Mouse (Mus musculus) G1E (cell line): ENCODE results near the gene Nrap. TPM values are rescaled to one million over a fixed set of nuclear protein-coding genes. Genes with fewer than 3 reads are reported as not detected.
"Not testable (repeated sequence)": the region's sequence is repeated elsewhere in the genome, so short reads cannot be mapped to it uniquely, and the experiment has no call there.

Experiments
- ATAC-seq: 2 replicates; pipeline ENCODE4 v1.8.0; 2016; ENCODE audit warnings: mild to moderate bottlenecking; ENCODE audit not compliant: insufficient number of reproducible peaks, poor library complexity, low FRiP score, severe bottlenecking; ENCODE audit errors: extremely low read depth
- DNase-seq: peaks from one replicate; pipeline ENCODE4 v3.0.0; 2012; ENCODE audit warnings: low spot score
- H3K27me3 ChIP-seq: 2 replicates; pipeline ENCODE4 v1.6.1; 2012; ENCODE audit warnings: mild to moderate bottlenecking, low read length, inconsistent platforms; ENCODE audit not compliant: insufficient read depth
- H3K36me3 ChIP-seq: replicated peaks from 2 replicates; pipeline ENCODE3; 2012; ENCODE audit warnings: mild to moderate bottlenecking, inconsistent platforms
- H3K4me1 ChIP-seq: 2 replicates; pipeline ENCODE4 v1.6.1; 2012; ENCODE audit warnings: low read depth, low read length, inconsistent platforms, mixed read lengths; ENCODE audit not compliant: insufficient read depth
- H3K4me3 ChIP-seq: 2 replicates; pipeline ENCODE4 v1.5.1; 2012; ENCODE audit warnings: low read depth, mild to moderate bottlenecking, inconsistent platforms, low read length, moderate library complexity, mixed read lengths
- H3K9me3 ChIP-seq: replicated peaks from 2 replicates; pipeline ENCODE4 v1.6.1; 2012; ENCODE audit warnings: inconsistent platforms
- CTCF ChIP-seq: IDR thresholded peaks from 2 replicates; pipeline ENCODE4 v1.5.1; 2012; ENCODE audit warnings: low read depth, low read length, inconsistent platforms, mixed read lengths
- GATA1 ChIP-seq: IDR thresholded peaks from 2 replicates; pipeline ENCODE4 v1.6.1; 2012; ENCODE audit warnings: borderline replicate concordance, low read length, inconsistent platforms, mixed read lengths
- GATA2 ChIP-seq: IDR thresholded peaks from 2 replicates; pipeline ENCODE4 v1.6.1; 2012; ENCODE audit warnings: low read depth, low read length, inconsistent platforms, borderline replicate concordance
- POLR2AphosphoS5 ChIP-seq: IDR thresholded peaks from 2 replicates; pipeline ENCODE4 v1.6.1; 2012; ENCODE audit warnings: low read depth, low read length, inconsistent platforms; ENCODE audit not compliant: insufficient replicate concordance
- TAL1 ChIP-seq: conservative IDR thresholded peaks from 2 replicates; pipeline ENCODE4 v1.6.1; 2012; ENCODE audit warnings: low read depth, low read length, inconsistent platforms, mixed read lengths
- polyA plus RNA-seq: library from polyadenylated mRNA; stranded (reverse); fragments of >175 nt; gene quantifications from 2 replicates; pipeline ENCODE4 v1.2.3, GENCODE M21; 2012
- total RNA-seq, 2 experiments: library from RNA; stranded (forward) in 1 of 2; stranded (reverse) in 1 of 2; fragments of 200-1000 nt in 1 of 2; fragments of >200 nt in 1 of 2; fragmentation: Nextera tagmentation in 1 of 2; gene quantifications; 2 replicates each; pipeline ENCODE4 v1.2.3; 2014 to 2017

Gene Nrap
- total and polyA plus RNA-seq, 3 experiments: 0.02 to 0.23 (median 0.05) TPM

DNA sequence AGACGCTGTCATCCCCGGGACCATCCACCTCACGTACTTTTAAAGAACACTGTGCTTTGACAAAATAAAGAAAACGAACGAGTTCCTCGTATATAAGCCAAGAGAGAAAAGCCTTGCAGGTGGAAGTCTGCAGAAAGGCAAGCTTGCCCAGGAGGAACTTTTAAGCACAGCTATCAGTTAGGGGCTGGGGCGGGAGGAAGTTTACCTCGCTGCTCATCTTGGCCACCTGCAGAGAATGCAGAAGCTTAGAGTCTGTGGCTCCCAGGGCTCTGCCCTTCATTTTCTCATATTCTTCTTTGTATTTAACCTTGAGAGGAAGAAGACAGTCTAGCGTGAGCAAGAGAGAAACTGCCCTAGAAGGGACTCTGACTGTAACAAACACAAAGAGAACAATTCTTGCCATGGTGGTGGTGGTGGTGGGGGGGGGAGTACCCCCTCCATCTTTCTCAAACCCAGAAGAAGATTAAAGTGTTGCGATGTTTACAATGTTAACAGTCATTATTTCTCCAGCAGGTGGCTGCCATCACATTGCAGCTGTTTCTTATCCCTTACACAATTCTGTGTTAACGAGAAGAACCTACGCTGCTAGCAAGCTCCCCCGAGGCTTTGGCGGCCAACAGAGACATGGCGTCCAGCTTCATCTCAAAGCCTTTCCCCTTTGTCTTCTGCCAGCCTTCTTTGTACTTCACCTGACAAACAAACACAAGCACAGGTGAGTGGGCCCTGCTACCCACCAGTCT is 25.9 kb downstream of the Nrap start:
- no peaks in the 10 kb centered on the region for H3K36me3 ChIP-seq
- ATAC-seq (no peak), DNase-seq (no peak)
- no peaks in the 10 kb centered on the region for H3K9me3 ChIP-seq
- no peaks in the 10 kb centered on the region for H3K4me1 ChIP-seq
- peaks cover 43% of the 10 kb centered on the region for H3K27me3 ChIP-seq
- no peak overlapping the region for H3K4me3 ChIP-seq
- TF ChIP-seq GATA2: no peak
- TF ChIP-seq GATA1: no peak
- TF ChIP-seq CTCF: no peak

DNA sequence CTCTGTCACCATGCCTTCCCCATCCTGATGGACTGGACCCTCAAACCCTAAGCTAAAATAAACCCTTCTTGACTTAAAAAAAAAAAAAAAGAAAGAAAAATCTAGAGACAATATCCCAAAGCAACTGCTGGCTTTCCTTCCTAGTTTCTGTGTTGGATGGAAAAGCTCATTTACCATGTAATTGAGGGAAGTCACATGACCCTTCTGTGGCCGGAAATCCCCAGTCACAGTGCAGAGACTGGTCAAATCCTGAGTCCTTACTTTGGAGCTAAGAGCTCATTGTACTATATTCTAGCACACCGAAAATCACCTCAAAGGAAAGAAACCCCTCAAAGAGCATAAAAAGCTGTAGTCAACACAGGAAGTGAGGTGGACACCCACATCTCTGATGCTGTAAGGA is 30.9 kb downstream of the Nrap start:
- DNase-seq (no peak), ATAC-seq (no peak)
- Histone ChIP-seq H3K27me3 (peaks cover 36% of the 10 kb centered on the region), H3K9me3 (no peaks in the 10 kb centered on the region), H3K36me3 (no peaks in the 10 kb centered on the region), H3K4me3 (no peak overlapping the region), H3K4me1 (peaks cover 9% of the 10 kb centered on the region)
- TF ChIP-seq GATA1 (no peak), TAL1 (no peak), CTCF (no peak), GATA2 (no peak), POLR2AphosphoS5 (no peak)

DNA sequence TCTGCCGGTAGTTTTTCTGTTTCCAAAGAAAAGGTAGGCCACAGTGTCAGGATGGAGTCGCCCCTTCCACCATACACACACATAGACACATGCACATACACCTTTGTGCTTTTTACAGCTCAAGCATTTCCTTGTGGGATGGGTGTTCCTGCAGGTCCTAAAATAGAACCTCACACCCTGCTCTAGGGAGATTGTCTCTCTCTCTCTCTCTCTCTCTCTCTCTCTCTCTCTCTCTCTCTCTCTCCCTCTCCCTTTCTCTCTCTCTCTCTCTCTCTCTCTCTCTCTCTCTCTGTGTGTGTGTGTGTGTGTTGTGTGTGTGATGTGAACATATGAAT is 32.5 kb downstream of the Nrap start:
- not testable (repeated sequence) for H3K9me3 ChIP-seq, H3K4me3 ChIP-seq, ATAC-seq, DNase-seq, H3K4me1 ChIP-seq, H3K36me3 ChIP-seq
- H3K27me3 ChIP-seq: peaks cover 34% of the 10 kb centered on the region

- Histone ChIP-seq H3K4me1 (peaks cover 9% of the 10 kb centered on the region), H3K27me3 (peaks cover 31% of the 10 kb centered on the region), H3K9me3 (peaks cover 4% of the 10 kb centered on the region; the same call in 1 of the 2 replicates), H3K4me3 (no peak overlapping the region; the same call in 1 of the 2 replicates), H3K36me3 (no peaks in the 10 kb centered on the region)
- DNase-seq (peak; percentile 26), ATAC-seq (no peak)
- TF ChIP-seq POLR2AphosphoS5 (no peak), CTCF (peak; percentile 68; the same call in 1 of the 2 replicates)
These were observed 33.1 kb downstream of the Nrap start for GRCm38 (mm10) chr19:56356480-56357373.

GRCm38 (mm10) chr19:56355201-56355600 is 34.6 kb downstream of the Nrap start:
- Histone ChIP-seq H3K36me3 (no peaks in the 10 kb centered on the region), H3K4me3 (no peak overlapping the region), H3K27me3 (peaks cover 27% of the 10 kb centered on the region; the same call in 1 of the 2 replicates), H3K9me3 (peaks cover 4% of the 10 kb centered on the region; the same call in 1 of the 2 replicates), H3K4me1 (peaks cover 9% of the 10 kb centered on the region)
- ATAC-seq: no peak
- TF ChIP-seq GATA2 (no peak), TAL1 (no peak), GATA1 (no peak), CTCF (no peak), POLR2AphosphoS5 (no peak)
- no peak for DNase-seq

- peaks cover 29% of the 10 kb centered on the region for H3K27me3 ChIP-seq
- H3K4me3 ChIP-seq: no peak overlapping the region
- no peak for ATAC-seq
These were observed 36.1 kb downstream of the Nrap start for GRCm38 (mm10) chr19:56353689-56354088.

More at GRCm38 (mm10) chr19:56353689-56354088, 36.1 kb downstream of the Nrap start:
- no peak for TF ChIP-seq POLR2AphosphoS5
- TF ChIP-seq GATA2: no peak
- no peak for TF ChIP-seq TAL1
- TF ChIP-seq CTCF: no peak
- no peak for TF ChIP-seq GATA1
- Histone ChIP-seq H3K4me1 (peaks cover 9% of the 10 kb centered on the region), H3K36me3 (no peaks in the 10 kb centered on the region), H3K9me3 (peaks cover 4% of the 10 kb centered on the region; the same call in 1 of the 2 replicates)
- DNase-seq: no peak
